Mouse (Mus musculus): ENCODE data around the gene Ccdc148. TPM values are rescaled to one million over a fixed set of nuclear protein-coding genes. Genes with fewer than 3 reads are reported as not detected.

Gene Ccdc148
- polyA plus RNA-seq, 1 experiment, result 0.02 TPM

DNA sequence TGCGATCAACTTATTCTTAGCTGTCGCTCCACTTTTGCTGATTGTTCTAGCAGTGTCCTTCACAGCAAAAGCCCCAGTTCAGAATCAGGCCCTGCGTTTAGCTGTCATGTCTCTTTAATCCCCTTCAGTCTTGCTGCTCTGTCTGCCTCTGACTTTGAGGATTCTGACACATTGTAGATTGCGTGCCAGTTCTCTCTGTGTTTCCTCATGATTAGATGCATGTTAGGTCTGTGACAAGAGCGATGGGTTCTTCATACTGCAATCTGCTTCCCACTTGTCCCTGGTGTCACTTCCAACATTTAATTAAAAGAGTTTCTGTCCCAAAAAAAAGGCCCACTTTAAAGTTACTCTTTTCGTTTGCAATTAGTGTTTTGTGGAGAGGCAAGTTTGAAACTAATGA lies 126.2 kb downstream of the Ccdc148 start:
- no peaks in the 10 kb centered on the region for H3K79me3 ChIP-seq (ENCODE audit: low read depth)
- H3K36me3 ChIP-seq (ENCODE audit: control insufficient read depth, insufficient read depth), result no peaks in the 10 kb centered on the region
- TF ChIP-seq USF1 (IDR thresholded peaks at IDR 0.05; ENCODE audit: low read depth) (no peak), MYOD1 (IDR thresholded peaks at IDR 0.05; ENCODE audit: control insufficient read depth, insufficient read length, low read depth) (no peak), FOSL1 (IDR thresholded peaks at IDR 0.05; ENCODE audit: insufficient read depth, low read length, poor library complexity, severe bottlenecking) (no peak), CTCF (IDR thresholded peaks at IDR 0.05; ENCODE audit: control insufficient read depth, insufficient read depth, insufficient read length) (no peak), CEBPB (IDR thresholded peaks at IDR 0.05; ENCODE audit: low read depth) (no peak), MYOG (IDR thresholded peaks at IDR 0.05; ENCODE audit: control insufficient read depth, extremely low read depth, insufficient read length) (no peak), MAX (IDR thresholded peaks at IDR 0.05) (no peak)
- H3K79me2 ChIP-seq (ENCODE audit: control insufficient read depth, insufficient read depth), result no peaks in the 10 kb centered on the region
- H3ac ChIP-seq (ENCODE audit: control insufficient read depth, insufficient read length, low read depth), result no peak overlapping the region
- no peaks in the 10 kb centered on the region for H3K27me3 ChIP-seq (ENCODE audit: control insufficient read depth, insufficient read depth, insufficient read length)
- no peak overlapping the region for H3K4me3 ChIP-seq (ENCODE audit: insufficient read depth, poor library complexity, severe bottlenecking)

DNA sequence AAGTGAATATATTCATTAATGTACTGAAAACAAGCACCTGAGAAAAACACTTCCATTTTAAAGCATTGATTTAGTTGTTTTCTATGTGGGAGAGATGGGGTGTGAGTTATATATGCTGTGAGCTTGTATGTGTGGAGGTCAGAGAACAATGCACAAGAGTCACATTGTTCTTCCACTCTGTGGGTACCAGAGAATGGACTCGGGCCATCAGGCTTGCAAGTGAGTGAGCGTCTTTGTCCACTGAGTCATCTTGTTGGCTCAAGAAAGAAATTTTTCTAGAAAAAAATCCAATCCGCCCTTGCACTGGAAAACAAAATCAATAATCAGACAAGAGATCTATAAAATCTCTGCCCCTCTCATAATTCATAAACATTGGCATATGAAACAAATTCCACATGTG lies 135.9 kb downstream of the Ccdc148 start:
- no peak for TF ChIP-seq FOSL1 (IDR thresholded peaks at IDR 0.05; ENCODE audit: insufficient read depth, low read length, poor library complexity, severe bottlenecking)
- TF ChIP-seq USF1 (IDR thresholded peaks at IDR 0.05; ENCODE audit: low read depth), result no peak
- TF ChIP-seq MAX (IDR thresholded peaks at IDR 0.05), result no peak
- no peak for TF ChIP-seq MYOD1 (IDR thresholded peaks at IDR 0.05; ENCODE audit: control insufficient read depth, insufficient read length, low read depth)
- no peak for TF ChIP-seq CEBPB (IDR thresholded peaks at IDR 0.05; ENCODE audit: low read depth)
- no peak for TF ChIP-seq MYOG (IDR thresholded peaks at IDR 0.05; ENCODE audit: control insufficient read depth, extremely low read depth, insufficient read length)
- TF ChIP-seq CTCF (IDR thresholded peaks at IDR 0.05; ENCODE audit: control insufficient read depth, insufficient read depth, insufficient read length), result no peak
- Histone ChIP-seq H3K4me3 (ENCODE audit: insufficient read depth, poor library complexity, severe bottlenecking) (no peak overlapping the region), H3K79me2 (ENCODE audit: control insufficient read depth, insufficient read depth) (no peaks in the 10 kb centered on the region), H3K36me3 (ENCODE audit: control insufficient read depth, insufficient read depth) (no peaks in the 10 kb centered on the region), H3K79me3 (ENCODE audit: low read depth) (no peaks in the 10 kb centered on the region), H3K27me3 (ENCODE audit: control insufficient read depth, insufficient read depth, insufficient read length) (peaks cover 3% of the 10 kb centered on the region), H3ac (ENCODE audit: control insufficient read depth, insufficient read length, low read depth) (no peak overlapping the region)

DNA sequence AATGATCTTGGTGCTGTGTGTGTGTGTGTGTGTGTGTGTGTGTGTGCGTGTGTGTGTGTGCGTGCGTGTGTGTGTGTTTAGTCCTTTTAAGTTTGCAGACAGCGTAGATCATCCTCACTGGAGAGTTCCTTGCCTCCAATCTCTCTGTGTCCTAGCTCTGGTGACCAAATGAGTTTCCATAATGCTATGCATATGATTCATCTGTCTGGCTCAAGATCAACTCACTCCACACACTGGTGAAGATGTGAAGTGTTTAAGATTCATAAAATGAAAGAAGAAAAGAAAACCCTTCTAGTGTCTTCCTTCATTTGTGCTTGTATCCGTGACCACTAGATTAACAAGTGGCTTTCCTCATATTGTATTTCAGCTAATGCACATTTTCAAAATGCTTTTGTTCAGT lies 153.1 kb downstream of the Ccdc148 start:
- TF ChIP-seq MYOD1 (IDR thresholded peaks at IDR 0.05; ENCODE audit: control insufficient read depth, insufficient read length, low read depth), result no peak
- no peak for TF ChIP-seq MYOG (IDR thresholded peaks at IDR 0.05; ENCODE audit: control insufficient read depth, extremely low read depth, insufficient read length)
- no peak for TF ChIP-seq CTCF (IDR thresholded peaks at IDR 0.05; ENCODE audit: control insufficient read depth, insufficient read depth, insufficient read length)
- no peak for TF ChIP-seq USF1 (IDR thresholded peaks at IDR 0.05; ENCODE audit: low read depth)
- H3K36me3 ChIP-seq (ENCODE audit: control insufficient read depth, insufficient read depth), result no peaks in the 10 kb centered on the region
- H3K79me3 ChIP-seq (ENCODE audit: low read depth), result no peaks in the 10 kb centered on the region
- H3K79me2 ChIP-seq (ENCODE audit: control insufficient read depth, insufficient read depth), result no peaks in the 10 kb centered on the region
- no peak overlapping the region for H3ac ChIP-seq (ENCODE audit: control insufficient read depth, insufficient read length, low read depth)
- H3K27me3 ChIP-seq (ENCODE audit: control insufficient read depth, insufficient read depth, insufficient read length), result peaks cover 22% of the 10 kb centered on the region
- no peak overlapping the region for H3K4me3 ChIP-seq (ENCODE audit: insufficient read depth, poor library complexity, severe bottlenecking)

DNA sequence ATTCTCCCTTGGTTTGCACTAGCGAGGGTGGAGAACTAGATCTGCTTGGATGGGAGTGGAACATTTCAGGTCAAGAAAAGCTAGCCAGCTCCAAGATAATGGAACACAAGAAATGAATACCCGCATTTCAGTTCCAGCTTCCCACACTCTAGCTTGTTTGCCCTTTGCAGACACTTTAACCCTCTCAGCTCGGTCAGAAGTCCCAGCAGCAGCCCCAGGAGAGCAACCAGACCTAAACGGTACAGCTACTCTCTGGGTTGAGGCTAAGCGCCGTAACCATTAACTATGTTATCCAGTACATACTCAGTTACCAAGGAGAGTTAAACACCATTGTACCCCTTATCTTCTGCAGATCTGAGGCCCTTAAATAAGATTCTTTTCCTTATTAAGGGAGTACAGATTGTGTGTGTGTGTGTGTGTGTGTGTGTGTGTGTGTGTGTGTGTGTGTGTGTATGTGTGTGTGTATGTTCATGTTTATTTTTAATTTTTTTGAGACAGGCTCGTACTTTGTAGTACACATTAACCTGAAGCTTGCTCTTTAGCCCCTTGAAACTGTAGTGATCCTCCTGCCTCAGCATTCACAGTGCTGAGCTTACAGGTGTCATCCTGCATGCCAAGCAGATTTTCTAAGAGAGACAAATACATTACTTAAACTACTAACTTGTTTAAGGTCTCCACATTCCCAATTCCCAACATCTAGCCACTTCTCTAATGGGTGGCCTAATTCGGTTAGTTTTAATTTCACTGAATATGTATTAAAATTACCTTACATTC lies 153.7 kb downstream of the Ccdc148 start:
- Histone ChIP-seq H3ac (ENCODE audit: control insufficient read depth, insufficient read length, low read depth) (no peak overlapping the region), H3K79me3 (ENCODE audit: low read depth) (no peaks in the 10 kb centered on the region), H3K4me3 (ENCODE audit: insufficient read depth, poor library complexity, severe bottlenecking) (no peak overlapping the region), H3K36me3 (ENCODE audit: control insufficient read depth, insufficient read depth) (no peaks in the 10 kb centered on the region), H3K79me2 (ENCODE audit: control insufficient read depth, insufficient read depth) (no peaks in the 10 kb centered on the region), H3K27me3 (ENCODE audit: control insufficient read depth, insufficient read depth, insufficient read length) (peaks cover 22% of the 10 kb centered on the region)
- TF ChIP-seq MAX (IDR thresholded peaks at IDR 0.05), result no peak
- TF ChIP-seq MYOG (IDR thresholded peaks at IDR 0.05; ENCODE audit: control insufficient read depth, extremely low read depth, insufficient read length), result no peak
- TF ChIP-seq CTCF (IDR thresholded peaks at IDR 0.05; ENCODE audit: control insufficient read depth, insufficient read depth, insufficient read length), result no peak
- TF ChIP-seq USF1 (IDR thresholded peaks at IDR 0.05; ENCODE audit: low read depth), result no peak
- no peak for TF ChIP-seq CEBPB (IDR thresholded peaks at IDR 0.05; ENCODE audit: low read depth)
- no peak for TF ChIP-seq FOSL1 (IDR thresholded peaks at IDR 0.05; ENCODE audit: insufficient read depth, low read length, poor library complexity, severe bottlenecking)
- no peak for TF ChIP-seq MYOD1 (IDR thresholded peaks at IDR 0.05; ENCODE audit: control insufficient read depth, insufficient read length, low read depth)

DNA sequence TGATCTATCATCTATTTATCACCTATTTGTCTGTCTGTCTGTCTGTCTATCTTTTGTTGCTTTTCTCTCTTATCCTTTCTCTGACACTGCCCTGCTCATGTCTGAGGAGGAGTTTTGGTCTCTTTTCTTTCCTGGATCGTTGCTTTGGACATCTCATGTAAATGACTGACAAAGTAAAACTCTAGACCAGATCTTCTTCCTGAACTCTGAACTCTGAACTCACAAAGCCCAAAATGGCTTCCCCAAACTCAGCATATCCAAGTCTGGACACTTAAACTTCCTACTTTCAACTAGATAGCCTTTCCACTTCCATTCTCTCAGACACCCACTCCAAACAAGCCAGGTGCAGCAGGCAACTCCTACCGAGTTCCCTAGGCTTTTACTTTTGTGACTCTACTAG lies 163.3 kb downstream of the Ccdc148 start:
- Histone ChIP-seq H3K4me3 (ENCODE audit: insufficient read depth, poor library complexity, severe bottlenecking) (no peak overlapping the region), H3ac (ENCODE audit: control insufficient read depth, insufficient read length, low read depth) (no peak overlapping the region), H3K27me3 (ENCODE audit: control insufficient read depth, insufficient read depth, insufficient read length) (no peaks in the 10 kb centered on the region), H3K79me3 (ENCODE audit: low read depth) (no peaks in the 10 kb centered on the region), H3K36me3 (ENCODE audit: control insufficient read depth, insufficient read depth) (no peaks in the 10 kb centered on the region), H3K79me2 (ENCODE audit: control insufficient read depth, insufficient read depth) (no peaks in the 10 kb centered on the region)
- TF ChIP-seq MYOG (IDR thresholded peaks at IDR 0.05; ENCODE audit: control insufficient read depth, extremely low read depth, insufficient read length) (no peak), MAX (IDR thresholded peaks at IDR 0.05) (no peak), MYOD1 (IDR thresholded peaks at IDR 0.05; ENCODE audit: control insufficient read depth, insufficient read length, low read depth) (no peak), FOSL1 (IDR thresholded peaks at IDR 0.05; ENCODE audit: insufficient read depth, low read length, poor library complexity, severe bottlenecking) (no peak), CEBPB (IDR thresholded peaks at IDR 0.05; ENCODE audit: low read depth) (no peak), USF1 (IDR thresholded peaks at IDR 0.05; ENCODE audit: low read depth) (no peak), CTCF (IDR thresholded peaks at IDR 0.05; ENCODE audit: control insufficient read depth, insufficient read depth, insufficient read length) (no peak)
